Mouse (Mus musculus): Measurements from ENCODE around the gene Zfp329.

DNA sequence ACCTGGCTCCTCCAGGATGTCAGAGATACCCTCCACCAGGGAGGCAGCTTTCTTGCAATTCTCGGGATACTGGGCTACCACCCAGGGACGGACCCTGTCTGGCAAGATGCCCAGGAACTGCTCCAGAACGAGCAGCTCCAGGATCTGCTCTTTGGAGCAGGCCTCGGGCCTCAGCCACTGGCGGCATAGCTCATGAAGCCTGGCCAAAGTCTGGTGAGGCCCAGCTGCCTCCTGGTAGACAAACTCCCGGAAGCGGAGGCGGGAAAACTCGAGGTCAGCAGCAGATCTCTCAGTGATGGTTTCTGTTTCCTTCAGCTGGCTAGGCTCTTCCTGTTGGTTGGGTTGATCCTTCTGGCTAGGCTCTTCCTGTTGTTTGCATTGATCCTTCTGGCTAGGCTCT lies 44.5 kb downstream of the Zfp329 start:
- TF ChIP-seq POLR2A (IDR thresholded peaks at IDR 0.05; ENCODE audit: insufficient read length, low read depth) (no peak), MAX (IDR thresholded peaks at IDR 0.05; ENCODE audit: low read depth) (no peak), POLR2AphosphoS2 (IDR thresholded peaks at IDR 0.05; ENCODE audit: insufficient read length, low read depth) (no peak), MYOD1 (IDR thresholded peaks at IDR 0.05; ENCODE audit: control insufficient read depth in 1 of 3, insufficient read length in 2 of 3, low read depth in 2 of 3) (no peak)
